Mouse (Mus musculus): ENCODE results near the gene Ptms.

DNA sequence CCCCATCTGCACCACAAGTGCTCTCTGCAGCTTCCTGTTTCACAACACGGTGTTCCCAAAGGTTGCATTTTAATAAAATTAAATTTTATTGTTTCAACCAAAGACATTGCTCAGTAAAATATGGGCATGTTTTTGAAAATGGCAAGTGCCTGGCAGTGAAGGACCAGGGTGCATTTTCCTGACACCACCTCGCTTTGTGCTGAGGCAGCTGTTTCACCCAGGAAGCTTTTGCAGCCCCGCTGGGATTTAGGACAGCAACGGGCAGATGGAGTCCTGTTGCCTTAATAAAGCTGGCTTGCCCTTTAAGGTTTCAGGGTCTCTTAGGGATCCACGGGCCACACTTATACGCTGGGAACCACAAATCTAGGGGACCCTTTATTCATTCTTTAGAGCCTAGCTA, 28.9 kb downstream of the Ptms start:
- no peak for TF ChIP-seq POLR2A (IDR thresholded peaks at IDR 0.05; ENCODE audit: borderline replicate concordance, extremely low read depth, low read depth, low read length)
- no peak for TF ChIP-seq CTCF (IDR thresholded peaks at IDR 0.05; ENCODE audit: insufficient read depth, low read length)
